Mouse (Mus musculus) ES-E14 (cell line): ENCODE measurements at regions not wholly inside any gene's neighbourhood (a gene's known extent, or its start where the extent isn't known, plus 50 kb on each side); places are given as distances from the start of the nearest gene placed in this dataset.
"Not testable (repeated sequence)": the region's sequence is repeated elsewhere in the genome, so short reads cannot be mapped to it uniquely, and the experiment has no call there.

ENCODE experiments used
- DNase-seq: peaks from one replicate; pipeline ENCODE4 v3.0.0-alpha.2; 2013; ENCODE audit warnings: low read depth, low spot score
- H3K27ac ChIP-seq: 2 replicates; pipeline ENCODE4 v1.5.1; 2012; ENCODE audit warnings: low read depth, mild to moderate bottlenecking, low read length, moderate library complexity, mixed read lengths; ENCODE audit not compliant: poor library complexity, insufficient read depth, severe bottlenecking
- H3K36me3 ChIP-seq: 2 replicates; pipeline ENCODE4 v1.6.1; 2012; ENCODE audit warnings: mild to moderate bottlenecking, low read length, moderate library complexity, mixed read lengths; ENCODE audit not compliant: control insufficient read depth, poor library complexity, insufficient read depth, severe bottlenecking
- H3K4me1 ChIP-seq, 2 experiments: fragments of 150-350 bp in 1 of 2; sonication (generic) in 1 of 2; 2 replicates each; pipeline ENCODE4 v1.6.1; 2012; ENCODE audit warnings: low read length in 2 of 2, mild to moderate bottlenecking in 1 of 2, mixed read lengths in 1 of 2; ENCODE audit not compliant: control insufficient read depth in 2 of 2, insufficient read depth in 2 of 2, poor library complexity in 1 of 2
- H3K4me3 ChIP-seq, 2 experiments: fragments of 150-350 bp in 1 of 2; sonication (generic) in 1 of 2; 2 replicates each; pipeline ENCODE4 v1.5.1; 2012; ENCODE audit warnings: low read length in 2 of 2, low read depth in 1 of 2, mild to moderate bottlenecking in 1 of 2, mixed read lengths in 1 of 2; ENCODE audit not compliant: insufficient read depth in 1 of 2, poor library complexity in 1 of 2, severe bottlenecking in 1 of 2
- H3K9ac ChIP-seq: 2 replicates; pipeline ENCODE4 v1.6.1; 2012; ENCODE audit warnings: low read depth, mild to moderate bottlenecking, low read length, mixed read lengths; ENCODE audit not compliant: poor library complexity, insufficient read depth, severe bottlenecking
- H3K9me3 ChIP-seq: fragments of 150-350 bp; sonication (generic); 2 replicates; pipeline ENCODE4 v1.6.1; 2012; ENCODE audit warnings: low read depth, mild to moderate bottlenecking, low read length; ENCODE audit not compliant: control insufficient read depth, insufficient read depth
- CHD2 ChIP-seq: IDR thresholded peaks from 2 replicates; pipeline ENCODE4 v1.6.1; 2014; ENCODE audit warnings: mild to moderate bottlenecking, low read depth, low read length, inconsistent platforms
- HCFC1 ChIP-seq: IDR thresholded peaks from 2 replicates; pipeline ENCODE4 v1.6.1; 2012; ENCODE audit warnings: low read length, inconsistent platforms, borderline replicate concordance; ENCODE audit not compliant: insufficient read depth
- MAFK ChIP-seq: IDR thresholded peaks from 2 replicates; pipeline ENCODE4 v1.6.1; 2014; ENCODE audit warnings: mild to moderate bottlenecking, low read depth, low read length, inconsistent platforms; ENCODE audit not compliant: insufficient read depth
- ZC3H11A ChIP-seq: IDR thresholded peaks from 2 replicates; pipeline ENCODE4 v1.6.1; 2012; ENCODE audit warnings: low read depth, mild to moderate bottlenecking, inconsistent platforms, low read length, borderline replicate concordance
- ZNF384 ChIP-seq: IDR thresholded peaks from 2 replicates; pipeline ENCODE4 v1.6.1; 2012; ENCODE audit warnings: low read depth, low read length, inconsistent platforms
- in situ Hi-C, 2 experiments: fragments of 600-800 bp; cut with MboI; formaldehyde crosslinking; loops; one replicate each; pipeline ENCODE4 v1.15.1; 2025; ENCODE audit warnings: low sequenced_read_pairs in 2 of 2, inconsistent platforms in 1 of 2; ENCODE audit not compliant: unreplicated experiment in 2 of 2

DNA sequence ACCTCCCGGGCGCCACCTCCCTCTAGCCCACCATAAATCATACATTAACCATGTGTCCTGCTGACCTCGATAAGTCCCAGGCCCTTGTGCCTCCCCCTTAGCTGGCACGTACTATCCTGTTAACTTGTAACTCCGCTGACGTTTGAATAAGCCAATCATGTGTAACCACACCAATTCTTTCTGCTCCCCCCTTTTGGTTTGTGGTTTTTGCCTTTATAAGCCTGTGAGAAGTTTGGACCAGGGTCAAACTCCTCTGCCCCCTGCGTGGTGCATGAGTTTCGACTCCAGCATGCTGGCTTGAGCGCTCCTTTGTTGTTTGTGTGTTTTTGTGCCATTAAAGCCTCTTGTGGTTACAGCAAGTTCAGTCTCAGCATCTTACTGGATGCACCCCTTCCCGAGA is 138.4 kb upstream of the Samt2 start:
- in situ Hi-C loops, H3K4me3 ChIP-seq, H3K4me1 ChIP-seq, H3K9me3 ChIP-seq, H3K36me3 ChIP-seq, DNase-seq, H3K9ac ChIP-seq, H3K27ac ChIP-seq: not testable (repeated sequence)

DNA sequence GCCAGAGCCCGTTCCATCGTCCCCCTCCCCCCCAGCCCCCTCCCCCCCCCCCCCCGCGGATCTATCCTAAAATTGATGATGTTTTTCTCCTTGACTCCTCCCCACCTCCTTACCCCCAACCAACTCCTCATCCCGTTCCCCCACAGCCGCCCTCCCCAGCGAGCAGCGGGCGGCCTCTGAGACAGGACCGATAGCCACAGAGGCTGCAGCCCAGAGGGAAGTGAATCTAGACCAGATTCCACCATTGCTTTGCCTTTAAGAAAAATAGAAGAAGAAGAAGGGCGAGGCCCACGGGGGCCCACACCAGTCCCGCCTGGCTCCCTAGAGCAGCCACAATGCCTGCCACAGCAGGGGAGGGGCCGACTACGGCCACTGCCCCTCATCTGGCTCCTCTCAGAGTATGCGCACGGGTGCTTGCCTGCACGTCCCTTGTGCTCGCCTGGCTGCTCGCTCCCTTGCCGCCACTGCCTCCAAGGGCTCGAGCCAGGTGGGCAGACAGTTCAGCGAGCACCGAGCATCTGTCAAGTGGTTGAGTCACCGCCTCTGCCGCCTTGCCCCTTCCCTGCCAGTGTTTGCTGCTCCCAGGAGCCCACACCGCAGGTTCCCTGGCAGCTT is 134.6 kb upstream of the Samt2 start:
- Histone ChIP-seq H3K4me3 (peak overlapping the region in 1 of 2 experiments; percentile 35; a peak in 2 of 4 replicates), H3K9me3 (no peaks in the 10 kb centered on the region), H3K4me1 (no peaks in the 10 kb centered on the region), H3K27ac (no peak overlapping the region), H3K36me3 (no peaks in the 10 kb centered on the region), H3K9ac (no peak overlapping the region)
- in situ Hi-C loops = no loop called here
- DNase-seq = no peak
- TF ChIP-seq CHD2 (no peak), HCFC1 (no peak), ZNF384 (no peak), ZC3H11A (no peak), MAFK (no peak)

DNA sequence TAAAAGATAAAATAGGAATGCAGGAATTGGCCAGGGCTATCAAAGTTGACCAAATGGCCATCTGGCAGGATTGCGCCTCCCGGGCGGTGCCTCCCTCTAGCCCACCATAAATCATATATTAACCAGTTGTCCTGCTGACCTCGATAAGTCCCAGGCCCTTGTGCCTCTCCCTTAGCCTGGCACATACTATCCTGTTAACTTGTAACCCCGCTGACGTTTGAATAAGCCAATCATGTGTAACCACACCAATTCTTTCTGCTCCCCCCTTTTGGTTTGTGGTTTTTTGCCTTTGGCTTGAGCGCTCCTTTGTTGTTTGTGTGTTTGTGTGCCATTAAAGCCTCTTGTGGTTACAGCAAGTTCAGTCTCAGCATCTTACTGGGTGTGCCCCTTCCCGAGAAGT is 133.4 kb upstream of the Samt2 start:
- DNase-seq = not testable (repeated sequence)

DNA sequence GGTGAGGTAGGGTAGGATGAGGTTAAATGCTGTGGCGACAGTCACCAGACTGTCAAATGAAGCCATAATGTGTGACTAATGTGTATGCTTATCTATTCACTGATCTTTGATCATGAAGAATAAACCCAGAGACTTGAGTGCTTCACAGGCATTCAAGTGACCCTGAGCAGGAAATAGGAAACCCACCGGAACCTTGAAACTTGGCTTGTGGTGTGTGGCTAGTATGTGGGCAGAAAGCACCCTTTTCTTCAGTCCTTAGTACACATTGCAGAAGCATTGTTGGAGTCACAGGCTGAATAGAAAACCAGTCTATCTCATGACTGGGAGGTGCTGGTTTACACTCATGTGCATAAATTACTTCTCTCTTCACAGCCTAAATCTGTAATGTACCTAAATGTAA is 91.4 kb upstream of the Samt2 start:
- H3K27ac ChIP-seq, H3K36me3 ChIP-seq, DNase-seq, H3K4me3 ChIP-seq, H3K4me1 ChIP-seq, H3K9me3 ChIP-seq, H3K9ac ChIP-seq: not testable (repeated sequence)
- in situ Hi-C loops = loop anchor here in 1 of 2 experiments (10.0 kb wide), 1 partner anchor 1836 kb away; no protein-coding TSS in a partner anchor

More for the DNA sequence above, 133.4 kb upstream of the Samt2 start:
- H3K4me1 ChIP-seq, H3K27ac ChIP-seq, H3K9me3 ChIP-seq, H3K4me3 ChIP-seq, in situ Hi-C loops, H3K9ac ChIP-seq, H3K36me3 ChIP-seq: not testable (repeated sequence)
